Mouse (Mus musculus) neural tube, embryonic 15.5 days (tissue): ENCODE measurements around the gene Ophn1. TPM values are rescaled to one million over a fixed set of nuclear protein-coding genes. Genes with fewer than 3 reads are reported as not detected.

Experiments used
- ATAC-seq: fragments of 200-750 bp; cut with Nextera tagmentation; 2 replicates; pipeline ENCODE4 v1.8.0; 2017; ENCODE audit warnings: mild to moderate bottlenecking, moderate TSS enrichment, moderate library complexity; ENCODE audit not compliant: low FRiP score
- H3K27ac ChIP-seq: fragments of 300-500 bp; sonication (generic); replicated peaks from 2 replicates; pipeline ENCODE4 v1.5.1; 2015; ENCODE audit warnings: mild to moderate bottlenecking, inconsistent platforms
- H3K27me3 ChIP-seq: fragments of 300-500 bp; sonication (generic); replicated peaks from 2 replicates; pipeline ENCODE4 v1.6.1; 2015; ENCODE audit warnings: inconsistent platforms
- H3K36me3 ChIP-seq: fragments of 300-500 bp; sonication (generic); 2 replicates; pipeline ENCODE4 v1.6.1; 2015; ENCODE audit warnings: inconsistent platforms
- H3K4me1 ChIP-seq: fragments of 300-500 bp; sonication (generic); 2 replicates; pipeline ENCODE4 v1.6.1; 2015; ENCODE audit warnings: inconsistent platforms
- H3K4me2 ChIP-seq: fragments of 300-500 bp; sonication (generic); 2 replicates; pipeline ENCODE4 v1.6.1; 2015; ENCODE audit warnings: inconsistent platforms, mild to moderate bottlenecking, moderate library complexity
- H3K4me3 ChIP-seq: fragments of 300-500 bp; sonication (generic); replicated peaks from 2 replicates; pipeline ENCODE4 v1.5.1; 2015; ENCODE audit warnings: mild to moderate bottlenecking, inconsistent platforms
- H3K9ac ChIP-seq: fragments of 300-500 bp; sonication (generic); replicated peaks from 2 replicates; pipeline ENCODE4 v1.6.1; 2015; ENCODE audit warnings: mild to moderate bottlenecking, inconsistent platforms
- H3K9me3 ChIP-seq: fragments of 300-500 bp; sonication (generic); replicated peaks from 2 replicates; pipeline ENCODE4 v1.6.1; 2016; ENCODE audit warnings: inconsistent platforms
- WGBS: fragments of 180-500 bp; shearing (Covaris S2); methylation state at CpG from one replicate; pipeline ENCODE4 v1.1.7; 2015; ENCODE audit warnings: mixed read lengths; 5-methylcytosine and 5-hydroxymethylcytosine counted together
- microRNA-seq: library from miRNA; unstranded; fragments of <30 nt; microRNA quantifications from one replicate; pipeline ENCODE4, GENCODE M21; 2017
- polyA plus RNA-seq: library from polyadenylated mRNA; unstranded; fragments of >200 nt; fragmentation: Nextera tagmentation; extraction: Ambion mirVana; gene quantifications from 2 replicates; pipeline ENCODE4 v1.2.1, GENCODE M21; 2015

The Ophn1 gene
- polyA plus RNA-seq, 1 experiment from 2014 or later: 45.0 TPM

DNA sequence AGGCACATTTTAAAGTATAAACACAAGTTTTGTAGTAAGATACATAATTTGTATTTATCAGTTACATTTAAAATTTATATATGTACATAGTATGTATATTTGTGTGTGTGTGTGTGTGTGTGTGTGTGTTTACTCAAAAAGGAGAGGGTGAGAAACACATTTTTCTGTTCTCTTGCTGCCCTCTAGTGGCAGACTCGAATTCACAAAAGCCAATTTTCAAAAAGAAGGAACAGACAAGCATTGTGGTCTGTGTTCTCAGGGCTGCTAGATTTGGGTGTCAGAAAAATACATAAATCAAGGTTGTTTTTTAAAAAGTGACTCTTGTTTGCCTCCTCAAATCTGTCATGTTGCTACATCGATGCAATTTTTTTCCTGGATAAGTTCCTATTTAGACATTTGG is 272.0 kb downstream of the Ophn1 start:
- 10% methylated on average over 2 of the region's 2 CpGs for WGBS

DNA sequence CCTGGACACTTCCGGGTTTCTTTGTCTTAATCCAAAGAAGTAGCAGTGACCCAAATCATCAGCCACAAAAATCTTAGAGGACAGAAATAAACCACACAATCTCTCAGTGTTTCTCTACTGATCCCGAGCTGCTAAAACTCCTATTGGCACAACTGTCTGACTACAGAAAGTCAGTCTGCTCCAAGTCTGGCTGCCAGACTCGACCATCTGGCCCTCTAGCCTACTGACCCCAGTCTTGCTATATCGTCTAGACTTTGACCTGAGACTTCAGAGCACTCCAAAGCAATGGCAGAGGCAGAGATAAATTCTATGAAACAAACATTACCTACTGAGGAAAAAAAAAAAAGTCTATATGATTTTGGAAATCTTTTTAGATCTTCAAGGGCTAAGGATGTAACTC is 273.4 kb downstream of the Ophn1 start:
- Histone ChIP-seq H3K9ac (no peak overlapping the region), H3K4me2 (no peak overlapping the region), H3K27me3 (no peaks in the 10 kb centered on the region), H3K4me1 (no peaks in the 10 kb centered on the region), H3K4me3 (no peak overlapping the region), H3K36me3 (no peaks in the 10 kb centered on the region), H3K9me3 (no peaks in the 10 kb centered on the region), H3K27ac (no peak overlapping the region)
- WGBS: 63% methylated on average over 4 of the region's 4 CpGs
- ATAC-seq: no peak

More for the DNA sequence above, 272.0 kb downstream of the Ophn1 start:
- H3K4me3 ChIP-seq: no peak overlapping the region
- H3K4me2 ChIP-seq: no peak overlapping the region
- H3K4me1 ChIP-seq: no peaks in the 10 kb centered on the region
- no peaks in the 10 kb centered on the region for H3K9me3 ChIP-seq
- no peak overlapping the region for H3K27ac ChIP-seq
- ATAC-seq: no peak
- no peaks in the 10 kb centered on the region for H3K27me3 ChIP-seq
- H3K9ac ChIP-seq: no peak overlapping the region
- H3K36me3 ChIP-seq: no peaks in the 10 kb centered on the region

DNA sequence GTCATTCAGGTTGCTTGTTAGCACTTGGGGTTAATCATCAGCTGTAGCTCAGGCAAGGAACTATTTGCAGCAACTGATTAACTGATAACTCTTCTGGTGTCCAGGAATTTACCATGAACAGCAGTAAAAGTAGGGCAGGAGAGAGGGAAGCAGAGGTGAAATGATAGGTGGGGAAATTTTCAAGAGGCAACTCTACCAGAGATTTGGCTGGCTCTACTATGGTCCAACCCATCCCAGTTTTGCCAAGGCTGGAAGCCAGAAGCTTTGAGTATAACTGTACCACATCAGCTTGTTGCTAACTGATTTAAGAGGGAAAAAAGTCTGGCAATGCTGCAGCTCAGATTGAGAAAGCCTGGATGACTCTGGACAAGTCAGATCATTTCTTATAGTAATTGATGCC is 316.6 kb downstream of the Ophn1 start:
- ATAC-seq: no peak
- Histone ChIP-seq H3K9me3 (no peaks in the 10 kb centered on the region), H3K4me1 (no peaks in the 10 kb centered on the region), H3K36me3 (no peaks in the 10 kb centered on the region), H3K27me3 (no peaks in the 10 kb centered on the region), H3K4me2 (no peak overlapping the region), H3K27ac (no peak overlapping the region), H3K4me3 (no peak overlapping the region), H3K9ac (no peak overlapping the region)

DNA sequence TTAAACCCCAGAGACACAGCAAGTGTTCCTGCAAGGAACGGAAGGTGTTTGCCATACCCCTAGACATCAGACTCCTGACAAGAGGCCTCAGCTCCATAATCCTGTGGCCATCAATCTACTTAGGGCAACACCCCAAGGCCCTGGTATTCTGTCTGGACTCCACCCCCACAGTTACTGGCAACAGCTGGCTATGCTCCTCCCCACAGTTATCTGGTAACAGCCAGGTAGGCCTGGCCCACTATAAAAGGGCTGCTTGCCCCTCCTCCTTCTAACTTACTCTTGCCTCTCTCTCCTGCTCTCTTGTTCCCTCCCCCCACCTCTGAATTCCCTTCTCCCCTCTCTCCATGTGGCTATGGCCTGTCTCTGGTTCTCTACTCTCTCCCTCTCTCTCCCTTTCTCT is 344.4 kb downstream of the Ophn1 start:
- Histone ChIP-seq H3K9ac (no peak overlapping the region), H3K4me3 (no peak overlapping the region), H3K4me2 (no peak overlapping the region), H3K4me1 (no peaks in the 10 kb centered on the region), H3K36me3 (no peaks in the 10 kb centered on the region), H3K27me3 (no peaks in the 10 kb centered on the region), H3K27ac (no peak overlapping the region), H3K9me3 (no peaks in the 10 kb centered on the region)
- no peak for ATAC-seq
- WGBS: 69% methylated on average over 1 of the region's 1 CpGs

DNA sequence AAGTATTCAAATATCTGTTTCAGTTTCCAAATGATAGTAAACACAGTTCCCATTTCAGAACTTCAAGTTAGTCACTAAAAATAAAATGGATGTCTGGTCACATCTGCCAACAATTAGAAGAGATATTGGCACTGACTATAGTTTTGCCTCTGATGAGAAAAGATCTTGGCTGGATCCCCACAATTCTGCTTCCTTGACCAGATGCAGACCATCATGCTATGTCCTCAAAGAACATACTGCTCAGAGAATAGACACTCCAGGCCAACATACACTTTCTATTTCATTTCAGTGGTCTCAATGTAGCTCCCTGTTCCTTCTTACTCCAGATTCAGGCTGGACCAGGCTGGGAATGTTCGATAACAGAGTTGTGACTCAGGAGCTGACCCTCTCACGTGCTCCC is 375.5 kb downstream of the Ophn1 start:
- Histone ChIP-seq H3K27ac (no peak overlapping the region), H3K9me3 (no peaks in the 10 kb centered on the region), H3K27me3 (no peaks in the 10 kb centered on the region), H3K4me2 (no peak overlapping the region), H3K9ac (no peak overlapping the region), H3K36me3 (no peaks in the 10 kb centered on the region), H3K4me1 (no peaks in the 10 kb centered on the region), H3K4me3 (no peak overlapping the region)
- WGBS: 94% methylated on average over 2 of the region's 2 CpGs
- ATAC-seq: no peak

DNA sequence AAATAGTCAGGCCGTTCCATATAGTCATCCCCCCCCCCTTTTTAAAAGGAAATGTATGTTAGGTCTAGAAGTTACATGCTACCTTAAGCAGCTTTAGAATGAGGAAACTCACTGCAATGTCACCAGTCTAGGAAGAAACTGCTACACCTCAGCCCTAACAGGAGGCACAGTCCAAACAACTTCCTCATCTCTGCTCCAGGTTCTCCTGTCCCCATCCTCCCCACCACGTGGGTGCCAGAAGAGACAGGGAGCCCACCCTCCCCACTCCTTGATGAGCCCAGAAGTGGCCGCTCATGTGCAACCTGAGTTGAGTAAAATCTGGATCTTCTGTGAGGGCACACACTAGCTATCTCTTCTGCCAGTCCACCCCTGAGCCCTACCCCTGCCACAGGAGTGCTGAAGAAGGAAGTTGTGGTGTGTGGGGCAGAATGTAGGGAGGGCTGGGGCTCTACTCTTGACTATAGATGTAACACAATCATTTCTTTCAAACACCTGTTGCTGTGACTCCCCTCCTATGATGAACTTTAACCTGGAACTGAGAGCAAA is 376.4 kb downstream of the Ophn1 start:
- Histone ChIP-seq H3K36me3 (no peaks in the 10 kb centered on the region), H3K9me3 (no peaks in the 10 kb centered on the region), H3K4me3 (no peak overlapping the region), H3K4me2 (no peak overlapping the region), H3K4me1 (no peaks in the 10 kb centered on the region), H3K27me3 (no peaks in the 10 kb centered on the region), H3K9ac (no peak overlapping the region), H3K27ac (no peak overlapping the region)
- no peak for ATAC-seq
- WGBS: 79% methylated on average over 3 of the region's 3 CpGs

Small RNA genes within 50 kb of the gene (microRNA-seq; reads per million reads assigned to microRNA genes)
- gene Gm27554: not detected

Other genes with a start within 250 kb of the Ophn1 start
- gene Yipf6, start 45.3 kb upstream of the Ophn1 start, polyA plus RNA-seq: 15.9 and 18.4 TPM in 2 replicates
- 3.8 and 5.0 TPM in 2 replicates for gene Stard8, start 112.2 kb upstream of the Ophn1 start, polyA plus RNA-seq
- gene Efnb1, start 245.1 kb upstream of the Ophn1 start, polyA plus RNA-seq: 19.3 and 19.4 TPM in 2 replicates